Mouse (Mus musculus): Measurements from ENCODE around the gene Smarcd3. TPM values are rescaled to one million over a fixed set of nuclear protein-coding genes. Genes with fewer than 3 reads are reported as not detected.
"Not testable (repeated sequence)": the region's sequence is repeated elsewhere in the genome, so short reads cannot be mapped to it uniquely, and the experiment has no call there.

Gene Smarcd3
- total RNA-seq, 2 experiments from 2014 or later: 0.07 TPM; not detected in 1

GRCm38 (mm10) chr5:24577183-24577929, 46.9 kb downstream of the Smarcd3 start, which contains the start of gene Abcf2:
TSS of gene Abcf2 (minus strand) at chr5:24577467.
- ATAC-seq (ENCODE audit: poor library complexity, severe bottlenecking): peak; percentile 95

GRCm38 (mm10) chr5:24576801-24577182, 47.4 kb downstream of the Smarcd3 start:
- ATAC-seq (ENCODE audit: poor library complexity, severe bottlenecking): peak; percentile 21

DNA sequence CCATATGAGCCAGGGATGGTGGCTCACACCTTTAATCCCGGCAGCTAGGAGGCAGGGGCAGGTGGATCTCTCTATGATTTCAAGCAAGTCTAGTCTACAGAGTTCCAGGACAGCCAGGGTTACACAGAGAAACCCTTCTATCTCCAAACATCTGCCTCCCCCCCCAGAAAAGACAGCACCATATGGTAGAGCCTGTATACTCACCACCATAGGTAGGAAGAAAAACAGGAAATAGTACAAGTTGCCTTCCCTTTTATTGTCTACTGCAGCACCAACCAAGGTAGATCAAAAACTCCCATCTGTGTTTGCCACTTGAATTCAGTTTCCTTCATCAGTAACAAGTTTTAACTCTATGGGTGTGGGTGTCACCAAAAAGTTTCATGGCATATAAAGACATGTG, 48.3 kb downstream of the Smarcd3 start:
- ATAC-seq (ENCODE audit: poor library complexity, severe bottlenecking): no peak

DNA sequence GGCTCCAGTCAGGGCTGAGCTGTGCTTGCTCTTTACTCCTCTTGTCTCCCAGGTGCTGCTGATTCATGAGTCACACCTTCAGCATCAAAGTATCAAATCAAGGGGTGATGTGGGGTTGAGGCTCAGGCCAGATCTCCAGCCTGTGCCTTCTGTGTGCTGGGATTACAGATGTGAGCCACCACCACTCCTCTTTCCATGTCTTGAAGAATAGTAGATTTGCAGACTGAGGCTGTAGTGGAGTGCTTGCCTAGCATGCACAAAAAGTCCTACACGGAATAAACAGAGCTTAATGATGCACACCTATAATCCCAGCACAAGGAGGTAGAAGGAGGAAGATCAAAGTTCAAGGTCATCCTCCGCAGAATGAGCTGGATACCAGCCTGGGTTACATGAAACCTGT, 67.5 kb downstream of the Smarcd3 start, which contains the start of gene 4931409K22Rik:
Gene 4931409K22Rik (minus strand): TSS at position 101 of the 400 bp plus-strand sequence.
- ATAC-seq (ENCODE audit: poor library complexity, severe bottlenecking): no peak

- not testable (repeated sequence) for ATAC-seq (ENCODE audit: poor library complexity, severe bottlenecking)
These were observed 68.9 kb downstream of the Smarcd3 start for GRCm38 (mm10) chr5:24555335-24555734.

DNA sequence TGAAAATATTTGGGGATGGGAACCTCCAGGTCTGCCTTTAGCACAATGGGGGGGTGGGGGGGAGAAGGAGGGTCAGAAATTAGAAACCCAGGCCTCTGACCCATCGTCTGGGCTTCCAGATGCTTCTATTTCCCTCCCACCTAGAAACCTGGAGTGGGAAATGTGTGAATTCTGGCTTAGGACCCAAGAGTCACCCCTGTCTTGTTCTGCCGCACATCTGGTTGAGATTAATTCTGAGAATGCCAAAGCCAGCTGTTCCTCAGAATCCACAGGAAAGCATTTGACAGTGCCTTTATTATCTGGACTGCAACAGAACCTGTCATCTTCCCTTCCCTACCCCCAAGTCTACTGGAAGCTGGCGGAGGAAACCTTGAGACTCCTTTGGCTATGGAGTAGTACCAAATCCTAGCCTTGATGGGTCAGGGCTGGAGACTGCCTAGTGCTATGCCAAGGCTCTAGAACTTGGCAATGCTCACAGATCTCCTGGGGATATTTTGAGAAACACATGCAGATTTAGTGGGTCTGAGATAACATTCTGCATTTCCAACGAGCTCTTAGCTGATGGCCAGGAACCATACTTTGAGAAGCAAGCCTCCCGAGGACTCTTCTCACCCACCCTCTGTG, 70.5 kb downstream of the Smarcd3 start:
- ATAC-seq (ENCODE audit: poor library complexity, severe bottlenecking): no peak

DNA sequence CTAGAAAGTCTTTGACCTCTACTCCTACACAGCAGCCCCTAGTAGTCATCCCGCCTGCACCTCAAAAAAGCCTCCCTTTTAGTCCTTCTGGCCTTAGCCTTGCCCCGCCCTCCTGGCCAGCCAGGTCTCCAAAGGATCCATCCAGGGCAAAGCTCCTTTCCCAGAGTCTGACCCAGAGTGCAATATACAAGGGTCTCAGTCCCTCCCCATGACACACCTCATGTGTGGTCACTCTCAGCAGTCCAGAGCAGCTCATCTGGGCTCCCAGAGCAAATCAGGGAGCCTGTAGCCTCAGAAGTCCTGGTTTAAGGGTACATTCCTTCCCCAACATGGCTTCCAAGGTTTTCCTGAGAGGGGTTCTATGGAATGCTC, 72.9 kb downstream of the Smarcd3 start:
- no peak for ATAC-seq (ENCODE audit: poor library complexity, severe bottlenecking)

GRCm38 (mm10) chr5:24550598-24551316, 73.5 kb downstream of the Smarcd3 start:
- ATAC-seq (ENCODE audit: poor library complexity, severe bottlenecking): no peak

- no peak for ATAC-seq (ENCODE audit: poor library complexity, severe bottlenecking)
These were observed 81.6 kb downstream of the Smarcd3 start for GRCm38 (mm10) chr5:24542643-24543042.

DNA sequence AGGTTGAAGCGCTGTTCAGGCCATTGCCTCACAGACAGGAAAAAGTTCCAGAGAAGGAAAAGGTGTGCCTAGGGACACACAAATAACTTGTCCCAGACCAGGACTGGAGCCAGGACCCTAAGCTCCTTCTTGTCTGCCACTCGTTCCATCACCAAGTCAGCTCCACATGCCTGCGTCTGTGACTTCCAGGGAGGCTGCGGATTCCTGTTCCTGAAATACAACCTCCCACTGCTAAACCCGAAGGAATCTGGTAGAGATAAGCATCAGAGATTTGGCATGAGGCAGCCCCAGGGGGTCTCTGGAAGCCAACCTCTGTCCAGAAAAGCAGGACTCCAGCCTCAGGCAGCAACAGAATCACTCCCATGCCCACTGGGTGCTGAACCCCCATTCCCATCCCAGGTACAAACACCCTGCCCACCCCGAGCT, 83.1 kb downstream of the Smarcd3 start:
- no peak for ATAC-seq (ENCODE audit: poor library complexity, severe bottlenecking)

Other genes starting within 250 kb of the Smarcd3 start
- gene Atg9b, start 232.3 kb downstream of the Smarcd3 start, total RNA-seq (2015): 0.33 and 0.50 TPM in 2 replicates
- 2.2 and 2.7 TPM in 2 replicates for gene Atg9b, start 232.3 kb downstream of the Smarcd3 start, total RNA-seq (2017)
- gene Abcb8, start 230.7 kb downstream of the Smarcd3 start, total RNA-seq (2015): 9.3 and 13.9 TPM in 2 replicates
- gene Abcb8, start 230.7 kb downstream of the Smarcd3 start, total RNA-seq (2017): 3.3 and 5.6 TPM in 2 replicates
- gene Asic3, start 211.0 kb downstream of the Smarcd3 start, total RNA-seq (2015): not detected in 2 replicates
- not detected in 2 replicates for gene Asic3, start 211.0 kb downstream of the Smarcd3 start, total RNA-seq (2017)
- 18.2 and 27.5 TPM in 2 replicates for gene Cdk5, start 200.9 kb downstream of the Smarcd3 start, total RNA-seq (2015)
- 16.9 and 18.2 TPM in 2 replicates for gene Cdk5, start 200.9 kb downstream of the Smarcd3 start, total RNA-seq (2017)
- gene Slc4a2, start 200.6 kb downstream of the Smarcd3 start, total RNA-seq (2015): 17.2 and 19.9 TPM in 2 replicates
- 34.2 and 40.0 TPM in 2 replicates for gene Slc4a2, start 200.6 kb downstream of the Smarcd3 start, total RNA-seq (2017)
- 33.4 and 42.2 TPM in 2 replicates for gene Fastk, start 179.1 kb downstream of the Smarcd3 start, total RNA-seq (2015)
- gene Fastk, start 179.1 kb downstream of the Smarcd3 start, total RNA-seq (2017): 21.7 and 22.3 TPM in 2 replicates
- gene Tmub1, start 176.6 kb downstream of the Smarcd3 start, total RNA-seq (2015): 11.3 and 13.4 TPM in 2 replicates
- gene Tmub1, start 176.6 kb downstream of the Smarcd3 start, total RNA-seq (2017): 11.7 and 20.9 TPM in 2 replicates
- 12.1 and 14.2 TPM in 2 replicates for gene Agap3, start 172.2 kb downstream of the Smarcd3 start, total RNA-seq (2015)
- 19.7 and 23.9 TPM in 2 replicates for gene Agap3, start 172.2 kb downstream of the Smarcd3 start, total RNA-seq (2017)
- not detected in 2 replicates for gene Gbx1, start 97.2 kb downstream of the Smarcd3 start, total RNA-seq (2015)
- not detected in 2 replicates for gene Gbx1, start 97.2 kb downstream of the Smarcd3 start, total RNA-seq (2017)
- gene Asb10, start 83.4 kb downstream of the Smarcd3 start, total RNA-seq (2015): not detected in 2 replicates
- not detected in 2 replicates for gene Asb10, start 83.4 kb downstream of the Smarcd3 start, total RNA-seq (2017)
- not detected in 2 replicates for gene 4931409K22Rik, start 67.6 kb downstream of the Smarcd3 start, total RNA-seq (2015)
- not detected in 2 replicates for gene 4931409K22Rik, start 67.6 kb downstream of the Smarcd3 start, total RNA-seq (2017)
- 18.1 and 24.0 TPM in 2 replicates for gene Abcf2, start 46.9 kb downstream of the Smarcd3 start, total RNA-seq (2015)
- gene Abcf2, start 46.9 kb downstream of the Smarcd3 start, total RNA-seq (2017): 53.7 and 54.5 TPM in 2 replicates
- gene Chpf2, start 37.7 kb downstream of the Smarcd3 start, total RNA-seq (2015): 5.0 and 5.1 TPM in 2 replicates
- gene Chpf2, start 37.7 kb downstream of the Smarcd3 start, total RNA-seq (2017): 11.3 and 13.5 TPM in 2 replicates
- gene Nub1, start 61.1 kb upstream of the Smarcd3 start, total RNA-seq (2015): 38.3 and 39.9 TPM in 2 replicates
- gene Nub1, start 61.1 kb upstream of the Smarcd3 start, total RNA-seq (2017): 61.5 and 67.3 TPM in 2 replicates
- 0.18 TPM in 1 of 2 replicates, not detected in the other for gene Wdr86, start 106.3 kb upstream of the Smarcd3 start, total RNA-seq (2015)
- gene Wdr86, start 106.3 kb upstream of the Smarcd3 start, total RNA-seq (2017): 0.12 and 0.55 TPM in 2 replicates
- 2.3 and 3.7 TPM in 2 replicates for gene Crygn, start 133.6 kb upstream of the Smarcd3 start, total RNA-seq (2015)
- not detected in 2 replicates for gene Crygn, start 133.6 kb upstream of the Smarcd3 start, total RNA-seq (2017)
- gene Rheb, start 218.2 kb upstream of the Smarcd3 start, total RNA-seq (2015): 109 and 136 TPM in 2 replicates
- gene Rheb, start 218.2 kb upstream of the Smarcd3 start, total RNA-seq (2017): 44.2 and 56.7 TPM in 2 replicates